Mouse (Mus musculus) heart, adult 9 months (tissue): ENCODE data around the gene Slc16a5.

Experiments used
- DNase-seq, 2 experiments: peaks; one replicate each; pipeline ENCODE4 v3.0.0; 2022; ENCODE audit warnings: low spot score in 2 of 2

Slc16a5 gene

DNA sequence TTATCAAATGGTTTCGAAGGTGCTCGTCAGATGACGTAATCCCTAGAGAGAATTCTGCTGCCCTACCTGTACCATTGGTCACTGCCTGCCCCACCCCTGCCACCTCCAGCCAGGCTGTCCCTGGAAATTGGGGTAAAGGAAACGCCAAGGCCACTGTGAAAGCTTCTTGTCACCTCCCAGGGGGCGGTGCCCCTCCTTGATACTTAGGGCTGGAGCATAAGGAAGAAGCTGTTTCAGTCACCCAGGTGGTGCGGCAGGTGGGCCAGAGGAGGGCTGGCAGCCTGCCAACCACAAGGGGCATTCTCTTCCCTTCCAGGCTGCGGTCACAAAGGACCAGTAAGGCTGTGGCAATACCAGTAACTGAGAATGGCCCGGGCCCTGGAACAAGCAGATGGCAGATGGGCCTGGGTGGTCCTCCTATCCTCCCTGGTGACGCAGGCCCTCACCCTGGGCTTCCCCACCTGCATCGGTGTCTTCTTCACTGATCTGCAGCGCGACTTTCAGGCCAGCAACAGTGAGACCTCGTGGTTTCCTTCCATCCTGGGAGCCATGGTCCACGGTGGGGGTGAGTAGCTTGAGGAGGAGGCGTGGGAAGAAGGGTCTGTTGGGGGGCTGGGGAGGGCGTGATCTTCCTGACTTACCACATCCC, at the start of gene Slc16a5:
Slc16a5 (plus strand) TSS at position 232 of the 649 bp plus-strand sequence.
- DNase-seq: no peak

DNA sequence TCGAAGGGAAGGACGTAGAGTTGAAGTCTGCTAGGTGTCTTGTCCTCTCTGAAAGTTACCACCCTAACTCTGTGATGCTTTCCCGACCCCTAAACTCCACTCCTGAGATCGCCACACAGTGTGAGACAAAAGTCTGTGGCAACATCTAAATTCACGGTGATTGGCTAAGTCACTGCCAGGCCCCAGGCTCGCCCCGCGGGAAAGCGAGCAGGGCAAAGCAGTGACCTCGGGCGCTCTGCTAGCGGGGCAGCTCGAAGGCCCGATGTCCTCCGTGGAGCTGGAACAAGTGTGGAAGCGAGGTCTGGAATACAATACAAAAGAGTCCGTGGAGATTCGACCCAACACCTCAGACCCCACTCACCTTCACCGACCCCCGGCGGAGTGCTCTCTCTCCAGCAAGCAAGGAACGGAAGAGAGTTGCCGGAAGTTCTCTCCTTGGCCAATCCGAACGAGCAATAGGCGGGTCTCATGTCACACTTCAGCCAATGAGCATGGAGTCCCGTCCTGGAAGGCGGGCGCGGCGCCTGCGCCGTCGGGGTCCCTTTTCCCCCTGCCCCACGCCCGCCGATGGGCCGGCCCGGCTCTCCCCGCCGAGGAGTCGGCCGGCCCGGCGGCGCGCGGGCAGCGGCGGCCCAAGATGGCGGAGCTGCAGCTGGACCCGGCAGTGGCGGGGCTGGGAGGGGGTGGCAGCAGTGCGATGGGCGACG, 42.6 kb upstream of the Slc16a5 start, which contains the start of the genes Atp5h and Kctd2:
Atp5h (minus strand) TSS at position 432 of the 707 bp plus-strand sequence.
Kctd2 (plus strand) TSS at position 598 of the 707 bp plus-strand sequence.
- DNase-seq: peak; percentile 95 to 96

DNA sequence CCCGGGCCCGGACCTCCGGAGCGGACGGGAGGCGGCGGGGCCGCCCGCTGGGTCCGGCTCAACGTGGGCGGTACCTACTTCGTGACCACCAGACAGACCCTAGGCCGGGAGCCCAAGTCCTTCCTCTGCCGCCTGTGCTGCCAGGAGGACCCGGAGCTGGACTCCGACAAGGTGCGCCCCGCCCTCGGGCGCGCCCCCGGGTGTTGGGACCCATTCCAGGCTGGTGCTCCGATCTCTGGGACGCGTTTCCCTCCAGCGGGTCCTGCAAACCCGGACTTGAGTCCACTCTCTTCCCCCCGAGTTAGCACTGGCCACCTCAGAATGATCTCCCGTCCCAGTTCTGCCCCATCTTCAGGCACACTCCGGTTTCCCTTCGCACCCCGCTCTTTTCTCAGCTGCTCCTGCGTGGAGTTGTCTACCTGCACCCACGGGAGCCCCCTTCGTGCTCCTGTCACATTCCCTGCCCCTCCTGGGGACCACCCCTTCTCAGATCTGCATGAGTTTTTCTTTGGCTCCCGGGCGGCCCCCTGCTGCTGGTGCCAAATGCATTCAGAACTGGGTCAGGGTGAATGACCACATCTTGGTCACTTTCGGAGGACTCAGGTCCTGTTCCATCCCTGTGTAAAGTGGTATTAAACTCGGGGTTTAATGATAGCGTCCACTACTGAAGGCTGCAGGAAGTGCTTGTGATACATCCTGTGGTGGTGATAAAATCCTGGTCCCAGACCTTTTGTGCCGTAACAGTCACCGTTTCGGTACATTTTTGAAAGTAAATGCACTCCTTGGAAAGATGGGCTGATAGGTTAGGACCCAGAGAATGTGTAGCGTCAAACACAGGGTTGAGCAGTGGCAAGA, 41.7 kb upstream of the Slc16a5 start:
- peak; percentile 57 to 58 for DNase-seq

DNA sequence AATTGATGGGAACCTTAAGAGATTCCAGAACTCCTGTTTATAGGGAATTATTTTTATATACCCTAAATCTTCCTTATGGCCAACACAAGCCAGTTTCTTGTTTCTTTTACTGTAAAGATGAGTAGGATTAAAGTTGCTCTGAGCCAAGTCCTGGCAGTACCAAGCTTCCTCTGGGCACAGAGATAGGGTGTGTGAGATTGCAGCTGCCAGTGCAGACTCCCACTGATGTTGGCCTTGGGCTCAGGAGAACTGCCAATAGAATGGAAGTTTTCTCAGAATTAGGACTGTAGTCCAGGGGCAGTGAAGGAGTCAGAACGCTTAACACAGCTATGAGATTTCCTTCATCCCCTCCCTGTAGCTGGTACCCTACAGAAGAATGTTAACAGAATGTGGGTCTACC, 40.9 kb upstream of the Slc16a5 start:
- no peak for DNase-seq

DNA sequence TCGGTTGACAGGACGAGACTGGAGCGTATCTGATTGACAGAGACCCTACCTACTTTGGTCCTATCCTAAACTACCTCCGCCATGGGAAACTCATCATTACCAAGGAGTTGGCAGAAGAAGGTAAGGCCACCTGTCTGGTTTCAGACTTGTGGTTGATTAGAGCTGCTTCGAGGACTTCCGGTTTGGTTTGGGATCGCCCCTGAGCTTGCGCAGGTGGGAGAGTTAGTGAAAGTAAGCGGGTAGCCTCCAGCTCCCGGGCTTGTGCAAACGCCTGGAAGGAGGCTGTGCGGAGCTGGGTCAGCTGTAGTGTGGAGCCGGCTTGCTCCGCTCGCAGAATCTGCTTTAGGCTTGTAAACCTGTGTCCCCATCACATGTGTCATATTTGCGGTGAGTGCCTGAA, 40.3 kb upstream of the Slc16a5 start:
- DNase-seq: no peak

DNA sequence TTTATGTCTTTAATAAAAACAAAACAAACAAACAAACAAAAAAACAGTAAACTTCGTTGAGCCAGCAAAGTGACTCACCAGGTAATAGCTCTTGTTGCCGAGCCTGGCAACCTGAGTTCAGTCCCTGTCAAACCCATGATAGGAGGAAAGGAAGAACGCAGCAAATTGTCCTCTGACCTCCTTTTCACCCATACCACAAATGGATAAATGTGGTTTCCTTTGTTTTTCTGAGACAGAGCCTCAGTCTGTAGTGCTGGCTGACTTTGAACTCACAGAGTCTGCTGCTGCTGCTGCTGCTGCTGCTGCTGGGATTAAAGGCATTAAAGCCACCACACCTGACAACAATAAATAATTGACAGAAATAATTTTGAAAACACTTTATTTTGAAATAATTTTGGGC, 39.2 kb upstream of the Slc16a5 start:
- DNase-seq: no peak

DNA sequence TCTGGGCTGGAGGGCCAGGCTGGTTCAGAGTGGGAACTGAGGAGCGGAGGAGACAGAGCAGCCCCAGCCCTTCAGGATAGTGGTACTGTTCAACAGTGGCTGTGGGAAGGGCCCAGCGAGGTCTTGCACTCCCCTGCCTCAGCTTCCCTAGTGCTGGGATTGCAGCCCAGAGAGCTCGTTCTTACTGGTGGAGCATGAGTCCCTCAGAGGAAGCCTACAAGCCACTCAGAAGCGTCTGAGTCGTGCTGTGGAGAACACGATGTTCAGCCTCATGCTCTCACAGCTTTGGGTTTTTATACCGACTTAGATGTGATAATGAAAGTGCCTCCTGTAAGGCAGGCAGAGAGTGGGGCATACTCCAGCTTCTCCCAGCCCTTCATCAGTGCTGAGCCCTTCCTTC, 37.6 kb upstream of the Slc16a5 start:
- no peak for DNase-seq

DNA sequence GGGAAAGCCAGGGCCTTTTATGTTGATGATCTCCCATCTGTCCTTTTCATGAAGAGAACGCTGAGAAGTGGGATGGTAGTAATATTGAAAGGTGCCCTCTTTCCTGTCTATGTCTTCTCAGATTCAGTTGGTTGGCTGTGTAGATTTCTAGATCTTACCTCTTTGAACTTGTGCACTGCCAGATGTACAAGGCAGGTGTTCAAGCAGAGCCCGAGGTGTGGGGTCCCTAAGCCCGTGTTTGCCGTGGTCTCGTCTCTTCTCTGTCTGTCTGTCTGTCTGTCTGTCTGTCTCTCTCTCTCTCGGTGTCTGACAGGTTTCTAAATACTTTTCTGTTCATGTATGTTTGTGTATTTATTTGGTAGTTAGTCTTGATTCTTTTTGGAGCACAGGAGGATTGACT, 36.6 kb upstream of the Slc16a5 start:
- no peak for DNase-seq

DNA sequence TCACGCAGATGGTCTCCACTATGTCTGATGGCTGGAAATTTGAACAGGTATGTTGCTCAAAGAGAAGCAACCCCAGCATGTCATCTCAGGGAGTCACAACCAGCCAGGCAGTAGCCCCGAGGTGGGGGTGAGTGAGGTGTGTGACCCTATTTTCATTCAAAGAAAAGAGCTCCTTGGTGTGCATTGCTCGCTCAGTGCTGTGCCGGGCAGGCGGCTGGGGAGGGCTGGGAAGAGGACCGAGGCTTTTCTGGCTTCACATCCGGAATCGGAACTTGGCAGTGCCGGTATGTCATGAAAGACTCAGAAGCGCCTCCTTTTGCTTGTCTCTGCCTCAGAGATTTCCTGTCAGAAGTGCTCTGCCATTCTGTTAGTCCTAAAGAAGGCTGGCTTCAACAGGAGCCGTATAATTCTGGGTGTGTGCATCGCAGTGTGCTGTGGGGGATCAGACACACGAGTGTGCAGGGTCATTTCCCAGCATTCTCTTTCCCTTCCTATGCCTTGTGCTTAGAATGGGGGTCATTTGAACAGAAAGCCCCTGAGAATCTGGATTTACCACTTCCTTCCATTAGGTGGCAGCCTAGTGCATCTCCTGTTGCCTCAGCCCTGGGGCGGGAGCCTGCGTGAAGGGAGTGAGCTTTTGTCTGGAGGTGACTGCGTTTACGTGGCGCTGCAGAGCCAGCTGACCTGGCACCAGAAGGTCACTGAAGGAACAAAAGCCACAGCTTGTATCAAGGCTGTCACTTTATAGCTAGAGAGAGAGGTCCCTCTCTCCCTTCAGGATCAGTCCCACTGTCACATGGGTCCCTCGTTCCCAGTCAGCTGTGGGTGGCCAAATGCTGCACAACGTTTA, 34.6 kb upstream of the Slc16a5 start:
- peak; percentile 77 to 81 for DNase-seq

DNA sequence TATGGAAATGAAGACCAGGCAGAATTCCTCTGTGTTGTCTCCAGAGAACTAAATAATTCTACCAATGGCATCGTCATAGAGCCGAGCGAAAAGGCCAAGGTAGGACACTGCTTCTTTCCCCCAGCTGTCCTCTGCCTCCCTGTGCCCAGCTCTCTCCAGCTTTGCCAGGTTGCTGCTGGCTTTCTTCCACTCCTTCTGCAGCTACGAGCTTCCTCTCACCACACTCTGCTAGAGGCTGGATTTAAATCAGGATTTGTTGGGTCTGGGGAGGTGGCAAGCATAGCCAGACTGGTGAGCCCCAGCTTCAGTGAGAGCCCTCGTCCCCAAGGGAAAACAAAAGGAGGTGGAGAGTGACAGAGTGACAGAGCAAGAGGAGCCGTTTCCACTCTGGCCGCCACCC, 33.0 kb upstream of the Slc16a5 start:
- no peak for DNase-seq

DNA sequence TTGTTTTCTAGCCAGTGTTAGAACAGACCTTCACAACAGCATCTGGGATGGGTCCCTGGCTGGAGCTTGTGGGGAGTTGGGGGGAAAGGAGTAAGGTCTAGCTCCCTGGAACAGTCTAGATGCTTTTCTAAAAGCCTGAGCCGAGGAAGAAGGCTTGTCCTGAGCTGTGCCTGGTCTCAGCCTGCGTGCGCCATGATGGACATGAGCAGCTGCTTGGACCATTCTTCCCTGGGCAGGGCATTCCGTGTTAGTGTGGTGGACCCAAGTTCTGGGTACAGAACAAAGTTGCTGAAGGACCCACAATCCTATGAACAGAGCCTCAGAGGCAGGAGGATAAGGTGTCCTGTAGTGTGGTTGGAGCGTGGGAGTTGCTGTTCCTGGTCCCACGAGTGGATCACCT, 31.7 kb upstream of the Slc16a5 start:
- no peak for DNase-seq

DNA sequence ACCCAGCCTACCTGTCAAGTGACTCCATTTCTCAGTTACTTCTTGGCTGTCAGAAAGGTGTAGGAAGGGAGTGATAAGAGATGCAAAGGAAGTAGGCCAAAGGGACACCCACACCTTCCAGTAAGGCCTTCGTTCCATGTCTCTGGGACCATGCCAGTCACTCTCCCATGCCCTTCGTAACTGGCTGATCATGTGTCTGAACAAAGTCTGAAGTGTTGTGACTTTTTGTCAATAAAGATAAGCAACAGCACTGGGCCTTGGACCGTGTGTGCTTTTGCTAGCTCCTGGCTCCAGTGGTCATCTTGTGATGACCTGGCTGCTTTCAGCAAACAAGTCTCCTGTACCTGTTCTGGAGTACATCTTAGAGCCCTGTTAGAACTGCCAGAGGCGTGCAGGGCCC, 29.5 kb upstream of the Slc16a5 start:
- DNase-seq: no peak

DNA sequence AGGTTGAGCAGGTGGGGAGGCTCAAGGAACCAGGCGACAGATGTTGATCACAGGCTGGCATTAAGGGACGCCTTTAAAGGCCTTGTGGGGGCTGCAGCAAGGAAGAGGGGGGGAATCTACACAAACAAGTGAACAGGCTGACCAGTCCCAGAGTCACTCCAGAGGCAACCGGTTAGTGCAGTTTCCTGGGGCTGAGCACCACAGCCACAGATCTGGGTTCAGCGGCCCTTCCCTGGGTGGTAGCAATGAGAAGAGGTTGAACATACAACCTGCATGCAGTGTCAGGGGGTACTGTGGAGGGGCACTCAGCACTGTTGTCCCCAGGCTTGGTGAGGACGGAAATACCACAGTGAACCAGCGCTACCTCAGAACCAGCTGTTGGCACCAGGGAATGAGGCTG, 28.9 kb upstream of the Slc16a5 start:
- DNase-seq: no peak

DNA sequence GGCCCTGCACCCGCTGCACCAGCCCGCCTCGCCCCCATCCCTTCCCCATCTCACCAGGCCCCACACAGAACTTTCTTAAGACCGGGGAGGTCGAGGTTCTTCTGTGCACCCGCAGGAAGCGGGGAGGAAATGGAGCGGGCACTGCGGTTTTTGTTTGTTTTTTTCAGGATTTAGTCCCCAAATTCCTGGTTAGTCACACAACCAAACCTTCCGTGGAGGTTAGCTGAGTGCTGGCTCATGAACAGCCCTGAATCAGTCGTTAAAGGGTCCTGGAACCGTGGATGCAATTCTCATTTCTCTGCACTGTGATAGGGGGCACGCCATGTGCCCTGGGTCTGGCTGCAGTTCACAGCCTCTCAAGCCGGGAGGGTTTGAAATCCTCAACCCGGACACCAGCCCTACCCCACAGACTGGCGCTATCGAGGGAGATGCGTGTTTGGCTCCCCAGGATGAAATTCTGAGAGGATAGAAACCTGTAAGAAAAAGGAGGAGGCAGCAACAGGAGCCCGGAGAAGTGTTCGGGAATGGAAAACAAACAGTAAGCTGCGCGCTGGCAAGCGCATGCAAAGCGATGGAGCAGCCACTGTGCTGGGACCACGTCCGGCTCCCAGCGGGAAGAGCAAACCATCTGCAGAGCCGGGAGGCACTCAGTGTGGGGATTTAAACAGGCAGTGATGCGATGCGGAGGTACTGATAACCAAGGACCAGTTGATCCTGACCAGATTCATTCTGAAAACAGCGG, 26.5 kb upstream of the Slc16a5 start:
- DNase-seq: no peak

DNA sequence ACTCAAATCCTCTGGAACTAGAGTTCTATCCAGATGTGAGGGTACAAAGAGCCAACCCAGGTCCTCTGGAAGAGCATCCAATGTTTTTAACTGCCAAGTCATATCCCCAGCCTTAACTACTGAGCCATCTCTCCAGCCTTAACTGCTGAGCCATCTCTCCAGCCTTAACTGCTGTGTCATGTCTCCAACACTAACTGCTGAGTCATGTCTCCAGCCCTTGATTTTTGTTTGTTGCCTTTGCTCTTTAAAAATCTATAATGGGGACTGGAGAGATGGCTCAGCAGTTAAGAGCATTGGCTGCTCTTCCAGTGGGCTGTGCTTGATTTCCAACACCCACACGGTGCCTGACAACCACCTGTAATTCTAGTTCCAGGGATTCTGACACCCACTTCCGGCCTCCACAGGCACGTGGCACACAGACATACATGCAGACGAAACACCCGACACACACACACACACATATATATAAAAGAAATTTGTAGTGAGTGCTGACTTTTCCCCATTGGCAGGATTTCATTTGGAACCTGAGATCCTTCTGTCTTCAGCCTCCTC, 24.6 kb upstream of the Slc16a5 start:
- no peak for DNase-seq

DNA sequence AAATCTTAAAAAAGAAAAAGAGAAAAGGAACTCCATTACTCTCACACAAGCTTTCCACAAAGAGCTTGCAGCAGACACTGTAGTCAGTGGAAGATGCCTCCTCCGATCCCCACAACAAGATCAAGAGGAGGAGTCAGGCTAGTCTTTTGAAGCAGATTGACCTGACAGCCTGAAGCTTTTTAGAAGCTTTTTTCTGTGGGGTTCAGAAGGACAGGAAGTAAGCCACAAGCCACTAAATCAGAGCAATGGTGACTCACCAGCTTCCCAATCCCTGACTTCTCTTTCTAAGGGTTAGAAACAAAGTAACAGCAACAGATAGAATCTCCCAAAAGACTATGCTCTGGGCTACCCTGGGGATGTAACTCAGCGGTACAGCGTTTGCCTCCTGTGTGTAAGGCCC, 22.9 kb upstream of the Slc16a5 start:
- no peak for DNase-seq

DNA sequence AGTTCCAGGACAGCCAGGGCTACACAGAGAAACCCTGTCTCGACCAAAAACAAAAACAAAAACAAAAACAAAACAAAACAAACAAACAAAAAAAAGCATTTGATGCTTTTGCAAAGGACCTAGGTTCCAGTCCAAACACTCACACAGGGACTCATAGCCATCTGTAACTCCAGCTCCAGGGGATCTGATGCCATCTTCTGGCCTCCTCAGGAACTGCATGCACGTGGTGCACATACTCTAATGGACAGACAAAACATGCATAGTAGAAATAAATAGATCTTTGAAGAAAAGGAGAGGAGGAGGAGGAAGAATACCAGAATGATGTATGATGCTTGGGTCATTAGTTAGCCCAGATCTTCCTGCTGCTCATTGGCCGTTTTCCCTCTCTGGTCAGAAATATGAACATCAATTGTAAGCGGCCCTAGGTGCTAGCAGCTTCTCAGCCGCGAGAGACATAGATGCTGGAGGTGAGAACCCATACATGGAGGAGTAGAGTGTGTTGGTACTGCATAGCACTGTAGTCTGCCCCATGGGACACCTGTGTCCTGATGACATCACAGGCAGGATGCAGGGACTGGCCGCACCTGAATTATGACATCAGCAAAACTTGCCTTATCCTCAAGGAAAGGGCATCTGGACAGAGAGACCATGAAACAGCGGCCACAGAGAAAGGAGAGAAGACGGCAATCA, 22.2 kb upstream of the Slc16a5 start, which contains the start of gene Trim80:
Trim80 (plus strand) TSS at position 640 of the 690 bp plus-strand sequence.
- no peak for DNase-seq

DNA sequence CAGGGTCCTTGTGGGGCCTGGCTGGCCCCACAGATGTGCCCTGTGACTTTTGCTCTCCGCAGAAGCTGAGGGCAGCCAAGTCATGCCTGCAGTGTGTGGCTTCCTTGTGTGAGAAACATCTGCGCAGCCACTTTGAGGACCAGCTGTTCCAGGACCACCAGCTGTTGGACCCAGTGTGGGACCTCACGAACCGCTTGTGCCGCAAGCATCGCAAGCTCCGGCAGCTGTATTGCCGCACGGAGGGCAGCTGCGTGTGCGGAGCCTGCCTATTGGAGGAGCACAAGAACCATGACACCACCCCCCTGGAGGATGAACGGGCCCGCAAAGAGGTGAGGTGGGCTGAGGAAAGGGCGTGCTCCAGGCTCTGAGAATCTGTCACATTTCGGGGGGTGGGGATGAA, 20.9 kb upstream of the Slc16a5 start:
- no peak for DNase-seq

DNA sequence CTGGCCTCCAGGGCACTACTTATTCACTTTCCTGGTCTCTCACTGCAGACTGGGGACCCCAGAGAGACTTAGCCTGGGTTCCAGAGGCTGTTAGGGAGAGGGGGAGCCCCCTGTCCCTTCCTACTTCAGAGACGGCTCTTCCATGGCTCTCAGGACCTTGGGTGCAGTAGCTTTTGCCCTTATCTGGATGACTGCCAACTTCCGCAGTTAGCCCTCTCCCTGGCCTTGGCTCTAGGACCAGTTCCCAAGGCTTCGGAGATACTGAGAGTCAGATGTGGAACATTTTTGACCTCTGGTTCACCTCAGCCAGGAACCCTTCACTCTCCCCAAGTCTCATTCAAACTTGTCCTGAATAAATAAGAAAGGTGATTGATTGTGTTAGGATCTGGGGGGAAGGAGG, 15.4 kb upstream of the Slc16a5 start:
- peak in 1 of 2 experiments; percentile 39 for DNase-seq
